Mouse (Mus musculus) MEL (cell line): ENCODE data around the gene V1ra8. TPM values are rescaled to one million over a fixed set of nuclear protein-coding genes. Genes with fewer than 3 reads are reported as not detected.
"Not testable (repeated sequence)": the region's sequence is repeated elsewhere in the genome, so short reads cannot be mapped to it uniquely, and the experiment has no call there.

ENCODE experiments used
- DNase-seq: peaks from one replicate; pipeline ENCODE4 v3.0.0; 2011; ENCODE audit warnings: low read depth, low spot score
- H3K27ac ChIP-seq: 2 replicates; pipeline ENCODE4 v1.5.1; 2012; ENCODE audit warnings: low read depth, mild to moderate bottlenecking, control low read depth, low read length, moderate library complexity; ENCODE audit not compliant: control insufficient read depth
- H3K27me3 ChIP-seq, 2 experiments: fragments of 150-350 bp in 1 of 2; sonication (generic) in 1 of 2; 2 replicates each; pipeline ENCODE4 v1.6.1; 2012; ENCODE audit warnings: low read length in 2 of 2, mild to moderate bottlenecking in 2 of 2, improper control_type of control experiment in 1 of 2, moderate library complexity in 1 of 2; ENCODE audit not compliant: insufficient read depth in 2 of 2, control insufficient read depth in 1 of 2
- H3K36me3 ChIP-seq, 2 experiments: 2 replicates each; pipeline ENCODE4 v1.6.1; 2012 to 2014; ENCODE audit warnings: low read length in 2 of 2, improper control_type of control experiment in 1 of 2, inconsistent platforms in 1 of 2, mild to moderate bottlenecking in 1 of 2; ENCODE audit not compliant: insufficient read depth in 2 of 2, control insufficient read depth in 1 of 2
- H3K4me1 ChIP-seq, 2 experiments: fragments of 150-350 bp in 1 of 2; sonication (generic) in 1 of 2; 2 replicates each; pipeline ENCODE4 v1.6.1; 2012; ENCODE audit warnings: low read length in 2 of 2, improper control_type of control experiment in 1 of 2, mild to moderate bottlenecking in 1 of 2; ENCODE audit not compliant: insufficient read depth in 2 of 2, control insufficient read depth in 1 of 2
- H3K4me3 ChIP-seq, 2 experiments: fragments of 150-350 bp in 1 of 2; sonication (generic) in 1 of 2; 2 replicates each; pipeline ENCODE4 v1.5.1; 2012; ENCODE audit warnings: low read depth in 2 of 2, low read length in 2 of 2, mild to moderate bottlenecking in 2 of 2, moderate library complexity in 2 of 2, control low read depth in 1 of 2, improper control_type of control experiment in 1 of 2; ENCODE audit not compliant: control insufficient read depth in 1 of 2, insufficient read depth in 1 of 2
- H3K79me2 ChIP-seq: 2 replicates; pipeline ENCODE4 v1.6.1; 2012; ENCODE audit warnings: mild to moderate bottlenecking, low read length, moderate library complexity; ENCODE audit not compliant: control insufficient read depth, poor library complexity, insufficient read depth
- H3K9ac ChIP-seq: 2 replicates; pipeline ENCODE4 v1.6.1; 2012; ENCODE audit warnings: low read depth, mild to moderate bottlenecking, control low read depth, low read length, moderate library complexity; ENCODE audit not compliant: control insufficient read depth, poor library complexity, severe bottlenecking
- H3K9me3 ChIP-seq: fragments of 150-350 bp; sonication (generic); replicated peaks from 2 replicates; pipeline ENCODE4 v1.6.1; 2012; ENCODE audit warnings: mild to moderate bottlenecking, low read length, improper control_type of control experiment, moderate library complexity; ENCODE audit not compliant: insufficient read depth
- CHD1 ChIP-seq: IDR thresholded peaks from 2 replicates; pipeline ENCODE4 v1.6.1; 2012; ENCODE audit warnings: low read depth, mild to moderate bottlenecking, inconsistent platforms, low read length, improper control_type of control experiment
- ELF1 ChIP-seq: IDR thresholded peaks from 2 replicates; pipeline ENCODE4 v1.6.1; 2014; ENCODE audit warnings: low read depth, mild to moderate bottlenecking, inconsistent platforms, low read length, improper control_type of control experiment, moderate library complexity
- ETS1 ChIP-seq: IDR thresholded peaks from 2 replicates; pipeline ENCODE4 v1.6.1; 2012; ENCODE audit warnings: low read depth, mild to moderate bottlenecking, inconsistent platforms, low read length, improper control_type of control experiment, moderate library complexity
- HCFC1 ChIP-seq: IDR thresholded peaks from 2 replicates; pipeline ENCODE4 v1.6.1; 2012; ENCODE audit warnings: low read depth, mild to moderate bottlenecking, inconsistent platforms, low read length, improper control_type of control experiment, moderate library complexity
- MAZ ChIP-seq: IDR thresholded peaks from 2 replicates; pipeline ENCODE4 v1.6.1; 2012; ENCODE audit warnings: low read depth, mild to moderate bottlenecking, inconsistent platforms, low read length, improper control_type of control experiment
- RCOR1 ChIP-seq: IDR thresholded peaks from 2 replicates; pipeline ENCODE4 v1.6.1; 2012; ENCODE audit warnings: low read depth, mild to moderate bottlenecking, inconsistent platforms, low read length, improper control_type of control experiment
- TAL1 ChIP-seq: IDR thresholded peaks from 2 replicates; pipeline ENCODE4 v1.6.1; 2012; ENCODE audit warnings: mild to moderate bottlenecking, inconsistent platforms, low read length, moderate library complexity, mixed read lengths
- TBP ChIP-seq: IDR thresholded peaks from 2 replicates; pipeline ENCODE4 v1.8.0; 2011; ENCODE audit warnings: low read depth, low read length, improper control_type of control experiment
- TCF12 ChIP-seq: IDR thresholded peaks from 2 replicates; pipeline ENCODE4 v1.6.1; 2014; ENCODE audit warnings: low read depth, mild to moderate bottlenecking, inconsistent platforms, low read length, improper control_type of control experiment, moderate library complexity
- UBTF ChIP-seq: IDR thresholded peaks from 2 replicates; pipeline ENCODE4 v1.6.1; 2012; ENCODE audit warnings: low read depth, mild to moderate bottlenecking, inconsistent platforms, low read length, improper control_type of control experiment, moderate library complexity, borderline replicate concordance; ENCODE audit not compliant: insufficient read depth
- USF1 ChIP-seq: IDR thresholded peaks from 2 replicates; pipeline ENCODE4 v1.6.1; 2014; ENCODE audit warnings: low read depth, mild to moderate bottlenecking, inconsistent platforms, low read length, improper control_type of control experiment, moderate library complexity
- ZKSCAN1 ChIP-seq: IDR thresholded peaks from 2 replicates; pipeline ENCODE4 v1.6.1; 2012; ENCODE audit warnings: low read depth, mild to moderate bottlenecking, inconsistent platforms, low read length, improper control_type of control experiment, moderate library complexity
- ZMIZ1 ChIP-seq: IDR thresholded peaks from 2 replicates; pipeline ENCODE4 v1.6.1; 2012; ENCODE audit warnings: low read depth, mild to moderate bottlenecking, inconsistent platforms, low read length, improper control_type of control experiment, moderate library complexity
- polyA plus RNA-seq, 2 experiments: library from polyadenylated mRNA; stranded (reverse) in 1 of 2; unstranded in 1 of 2; fragments of >175 nt in 1 of 2; fragments of >200 nt in 1 of 2; gene quantifications; 2 replicates each; pipeline versions ENCODE4 v1.2.1 to v1.2.4; 2012; ENCODE audit warnings: low replicate concordance in 2 of 2, low read depth in 1 of 2; ENCODE audit not compliant: insufficient read length in 2 of 2, insufficient read depth in 1 of 2, missing spikeins in 1 of 2
- total RNA-seq: library from RNA; depleted of rRNA; stranded (reverse); fragments of 300-350 nt; gene quantifications from 2 replicates; pipeline ENCODE4 v1.2.3, GENCODE M21; 2012; rRNA removed

Gene V1ra8
- not detected in 2 replicates for total RNA-seq
- polyA plus RNA-seq: not detected

GRCm38 (mm10) chr6:90202493-90202892 lies at the start of gene V1ra8:
TSS of gene V1ra8 (plus strand) at chr6:90202793.
- H3K9me3 ChIP-seq, H3K27me3 ChIP-seq: not testable (repeated sequence)

GRCm38 (mm10) chr6:90160139-90160538 lies 42.5 kb upstream of the V1ra8 start:
- TF ChIP-seq TCF12 (no peak), ETS1 (no peak), RCOR1 (no peak)
- TF ChIP-seq, all 39 proteins: peak for 0
- Histone ChIP-seq H3K4me3 (no peak overlapping the region), H3K9ac (no peak overlapping the region), H3K36me3 (no peaks in the 10 kb centered on the region), H3K9me3 (no peaks in the 10 kb centered on the region), H3K79me2 (no peaks in the 10 kb centered on the region), H3K27ac (no peak overlapping the region), H3K4me1 (no peaks in the 10 kb centered on the region), H3K27me3 (no peaks in the 10 kb centered on the region)
- no peak for DNase-seq

More at GRCm38 (mm10) chr6:90202493-90202892, at the start of gene V1ra8:
- H3K4me1 ChIP-seq, DNase-seq, H3K27ac ChIP-seq, H3K79me2 ChIP-seq, H3K4me3 ChIP-seq, H3K9ac ChIP-seq, H3K36me3 ChIP-seq: not testable (repeated sequence)

GRCm38 (mm10) chr6:90174508-90174907 lies 28.1 kb upstream of the V1ra8 start, which contains the start of gene Vmn1r52:
TSS of gene Vmn1r52 (plus strand) at chr6:90174808.
- no peak within 1 kb of the TSS for H3K4me3 ChIP-seq
- H3K27ac ChIP-seq: no peak within 1 kb of the TSS
- H3K9me3 ChIP-seq: no peaks in the 10 kb centered on the region
- no peaks in the 10 kb centered on the region for H3K79me2 ChIP-seq
- H3K4me1 ChIP-seq: no peaks in the 10 kb centered on the region
- TF ChIP-seq TBP: no peak
- no peak for TF ChIP-seq HCFC1
- no peak for TF ChIP-seq MAZ
- no peak for TF ChIP-seq UBTF
- TF ChIP-seq ELF1: no peak
- no peak for TF ChIP-seq RCOR1
- no peak for TF ChIP-seq TAL1
- TF ChIP-seq CHD1: no peak
- no peak for TF ChIP-seq ZMIZ1
- TF ChIP-seq ZKSCAN1: no peak
- no peak for TF ChIP-seq USF1
- no peaks in the 10 kb centered on the region for H3K27me3 ChIP-seq
- H3K36me3 ChIP-seq: no peaks in the 10 kb centered on the region
- no peak for DNase-seq
- no peak within 1 kb of the TSS for H3K9ac ChIP-seq
